ENCODE assay signal across 8 mouse cellular contexts in the genomic region with DNA sequence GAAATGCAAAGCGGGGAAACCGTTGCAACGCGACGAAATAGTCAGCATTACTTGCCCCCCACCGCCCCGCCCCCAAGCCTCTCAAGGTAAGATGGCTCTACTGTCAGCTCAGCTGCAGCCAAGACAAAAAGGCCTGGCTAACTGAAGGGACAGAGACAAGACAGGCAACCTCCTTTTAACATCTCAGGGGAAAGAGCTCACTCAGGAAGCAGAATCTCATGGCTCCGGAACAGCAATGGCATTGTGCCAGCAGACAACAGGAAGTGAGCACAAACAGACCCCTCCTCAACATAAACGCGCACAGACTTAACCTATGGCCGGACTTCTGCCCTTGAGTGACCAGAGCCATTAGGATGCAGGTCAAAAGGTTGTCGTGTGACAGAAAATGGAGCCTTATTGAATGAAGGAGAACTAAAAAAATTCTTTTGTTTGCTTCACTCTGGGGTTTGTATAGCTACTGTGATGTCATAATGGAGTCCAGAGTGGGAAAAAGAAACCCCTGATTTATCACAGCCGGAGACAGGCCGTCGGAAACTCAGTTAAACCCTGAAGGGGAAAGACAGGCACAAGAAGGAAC.
A peak's percentile ranks its signal among the peaks of the same experiment; 100 is the strongest.
DNase-seq lines count a peak whose midpoint lies in the region; ATAC-seq lines count a peak whose summit lies in the region.

No protein-coding gene starts in this region.

- peak overlapping the region; percentile 5; the same call in 1 of the 2 replicates for H3K27ac ChIP-seq in hindbrain, embryonic 11.5 days (ENCODE audit: low read depth, low read length)

- WGBS in hindbrain, embryonic 11.5 days: 15% methylated on average over 15 of the region's 15 CpGs

- H3K4me2 ChIP-seq in hindbrain, embryonic 11.5 days (replicated peaks; ENCODE audit: low read depth, low read length): peak overlapping the region; percentile 14; the same call in 1 of the 2 replicates

- H3K9me3 ChIP-seq in hindbrain, embryonic 11.5 days (ENCODE audit: control insufficient read depth, low read length): no peaks in the 10 kb centered on the region

- no peak overlapping the region for H3K4me3 ChIP-seq in hindbrain, embryonic 11.5 days (ENCODE audit: low read depth, low read length)

- peak; percentile 23 for DNase-seq in adrenal gland, postnatal 14 days
- no peak for DNase-seq in adrenal gland, postnatal 10 days
- peak; percentile 15 for DNase-seq in T-cell, adult 2 months (ENCODE audit: low spot score)
- peak; percentile 68 for DNase-seq in hindbrain, embryonic 11.5 days (ENCODE audit: low spot score)
- DNase-seq in liver: peak; percentile 23
- DNase-seq in layer of hippocampus, adult 11-12 months (ENCODE audit: low spot score): no peak

- H3K9ac ChIP-seq in hindbrain, embryonic 11.5 days (ENCODE audit: low read depth, low read length): peak overlapping the region; percentile 2

- H3K36me3 ChIP-seq in hindbrain, embryonic 11.5 days (ENCODE audit: control insufficient read depth, insufficient read depth, low read length): no peaks in the 10 kb centered on the region

- ATAC-seq in hindbrain, embryonic 11.5 days (ENCODE audit: low FRiP score): peak; percentile 26; the same call in 1 of the 2 replicates
- ATAC-seq in neutrophil, adult 5-6 weeks (ENCODE audit: extremely low read depth, insufficient number of reproducible peaks, low FRiP score, poor library complexity, severe bottlenecking): peak; percentile 43; the same call in 1 of the 2 replicates
- no peak for ATAC-seq in monocyte, adult 5-6 weeks (replicated peaks; ENCODE audit: insufficient number of reproducible peaks, low FRiP score, low TSS enrichment, poor library complexity, severe bottlenecking)

- no peaks in the 10 kb centered on the region; the same call in 1 of the 2 replicates for H3K27me3 ChIP-seq in hindbrain, embryonic 11.5 days (ENCODE audit: control insufficient read depth, insufficient read depth, low read length)

- peaks cover 14% of the 10 kb centered on the region; the same call in 1 of the 2 replicates for H3K4me1 ChIP-seq in hindbrain, embryonic 11.5 days (replicated peaks; ENCODE audit: control insufficient read depth, insufficient read depth, low read length)

Comparison
In these comparisons a context has a peak if more than half of its experiments do, and no peak if none do; other contexts are left out.
1. DNase-seq: peak in adrenal gland, postnatal 14 days (single experiment), T-cell, adult 2 months (single experiment), hindbrain, embryonic 11.5 days (single experiment) and liver (single experiment); none in adrenal gland, postnatal 10 days (single experiment) and layer of hippocampus, adult 11-12 months (single experiment).